Mouse (Mus musculus) heart, postnatal 10 days (tissue): Measurements from ENCODE around the gene Git1. TPM values are rescaled to one million over a fixed set of nuclear protein-coding genes. Genes with fewer than 3 reads are reported as not detected.

Experiments
- DNase-seq, 2 experiments: peaks; one replicate each; pipeline ENCODE4 v3.0.0; 2021
- intact Hi-C: fragments of 180-260 bp; cut with DNase I; formaldehyde crosslinking; loops from one replicate; pipeline ENCODE4 v1.15.1; 2025
- total RNA-seq, 2 experiments: library from RNA; stranded (reverse); gene quantifications; 2 replicates each; pipeline ENCODE4 v1.2.3; 2021

Gene Git1
- total RNA-seq, 2 experiments from 2014 or later = 64.5 to 65.1 TPM

- intact Hi-C loops = loop anchor here (10.0 kb wide), 1 partner anchor 296 kb away; no protein-coding TSS in a partner anchor
Observed at GRCm38 (mm10) chr11:77498261-77499139, 5.1 kb downstream of the Git1 start.

DNA sequence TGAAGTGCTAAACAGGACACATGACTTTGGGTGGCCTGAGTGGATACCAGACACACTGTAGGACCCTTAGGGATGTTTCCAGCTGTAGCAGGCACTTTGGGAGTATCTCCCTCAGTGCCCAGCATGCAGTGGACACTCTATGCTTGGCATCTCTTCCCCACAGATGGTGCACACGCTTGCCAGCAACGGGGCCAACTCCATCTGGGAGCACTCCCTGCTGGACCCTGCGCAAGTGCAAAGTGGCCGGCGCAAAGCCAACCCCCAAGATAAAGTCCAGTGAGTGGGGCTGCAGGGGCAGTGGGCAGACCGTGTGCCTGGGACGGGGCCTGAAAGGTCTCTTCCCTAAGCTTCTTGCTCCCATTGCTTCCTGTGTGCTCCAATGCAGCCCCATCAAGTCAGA is 6.0 kb downstream of the Git1 start:
- peak in 1 of 2 experiments; percentile 53 for DNase-seq
- intact Hi-C loops = loop anchor here (10.0 kb wide), 1 partner anchor 295 kb away; no protein-coding TSS in a partner anchor

More at GRCm38 (mm10) chr11:77498261-77499139, 5.1 kb downstream of the Git1 start:
- no peak for DNase-seq

- intact Hi-C loops = loop anchor here (1.0 kb wide), 1 partner anchor 9 kb away; no protein-coding TSS in a partner anchor
- DNase-seq = no peak
Observed at GRCm38 (mm10) chr11:77500361-77501325, 7.3 kb downstream of the Git1 start.

DNA sequence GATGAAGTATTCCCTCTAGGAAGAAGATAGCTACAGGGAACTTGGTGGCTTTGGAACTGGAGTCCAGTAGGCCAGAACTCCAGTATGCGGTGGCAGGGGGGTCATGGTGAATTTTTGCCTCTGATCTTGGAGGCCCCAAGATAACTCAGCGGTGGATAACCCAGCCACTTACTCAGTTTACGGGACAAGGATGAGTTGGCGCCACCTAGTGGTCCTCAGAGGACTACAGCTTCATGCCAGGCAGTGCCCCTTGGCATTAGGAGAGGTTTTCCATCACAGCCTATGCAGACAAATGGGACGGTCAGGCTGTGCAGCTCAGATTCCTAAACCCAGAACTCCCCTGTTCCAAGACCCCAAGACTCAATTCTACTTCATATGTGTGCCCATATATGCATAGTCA is 8.0 kb downstream of the Git1 start:
- DNase-seq = peak; percentile 84 to 87
- intact Hi-C loops = loop anchor here (1.0 kb wide), 1 partner anchor 10 kb away; no protein-coding TSS in a partner anchor

- DNase-seq = no peak
- intact Hi-C loops = loop anchor here (1.0 kb wide), 1 partner anchor 11 kb away; no protein-coding TSS in a partner anchor
Observed at GRCm38 (mm10) chr11:77501971-77502370, 8.6 kb downstream of the Git1 start.

DNA sequence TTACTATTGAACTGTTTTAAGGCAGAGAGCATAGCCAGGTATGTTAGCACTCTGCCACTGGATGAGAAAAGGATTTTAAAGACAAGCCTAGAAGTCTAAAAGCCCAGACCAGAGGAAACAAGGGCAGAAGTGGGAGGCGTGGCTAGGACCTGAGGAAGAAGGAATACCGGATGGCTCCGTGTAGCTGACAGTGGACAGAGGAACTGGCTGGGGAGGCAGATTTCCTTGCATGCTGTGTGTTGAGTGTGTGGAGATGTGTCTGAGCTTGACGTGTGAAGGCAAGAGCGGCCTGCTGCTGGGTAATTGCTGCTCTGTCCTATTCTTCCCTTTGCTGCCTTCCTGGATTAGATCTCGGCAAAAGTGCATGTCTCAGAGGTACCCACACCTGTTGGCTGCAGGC is 9.1 kb downstream of the Git1 start:
- intact Hi-C loops = no loop called here
- DNase-seq = no peak

DNA sequence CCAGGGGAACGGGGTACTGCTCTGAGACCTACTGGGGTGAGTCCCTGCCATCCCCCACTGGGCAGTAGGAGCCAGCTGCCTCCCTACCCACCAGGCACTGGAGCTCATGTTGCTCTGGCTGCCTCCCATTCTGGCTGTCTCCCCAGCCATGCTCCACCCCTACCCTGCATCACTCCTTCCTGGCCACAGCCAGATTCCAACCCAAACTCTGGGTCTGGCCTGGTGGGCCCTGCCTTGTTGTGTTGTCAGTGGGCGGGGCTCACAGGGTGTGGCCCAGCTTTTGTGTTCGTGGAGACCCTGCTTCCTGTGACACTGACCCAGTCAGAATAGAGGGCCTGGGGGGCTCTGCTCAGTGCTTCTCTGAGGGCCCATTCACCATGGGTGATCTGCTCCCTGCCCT is 10.1 kb downstream of the Git1 start:
- intact Hi-C loops = no loop called here
- peak; percentile 60 to 69 for DNase-seq

DNA sequence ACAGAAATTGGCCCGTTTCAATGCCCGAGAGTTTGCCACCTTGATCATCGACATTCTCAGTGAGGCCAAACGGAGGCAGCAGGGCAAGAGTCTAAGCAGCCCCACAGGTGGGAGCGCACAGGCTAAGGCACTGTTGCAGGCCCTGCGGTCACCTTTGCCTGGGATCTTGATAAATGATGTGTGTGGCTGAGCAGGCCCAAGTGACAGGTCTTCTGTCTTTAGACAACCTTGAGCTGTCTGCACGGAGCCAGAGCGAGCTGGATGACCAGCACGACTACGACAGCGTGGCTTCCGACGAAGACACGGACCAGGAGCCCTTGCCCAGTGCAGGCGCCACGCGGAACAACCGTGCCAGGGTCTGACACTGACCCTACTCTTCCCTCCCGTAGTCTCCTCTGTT is 11.0 kb downstream of the Git1 start:
- DNase-seq = no peak
- intact Hi-C loops = no loop called here

DNA sequence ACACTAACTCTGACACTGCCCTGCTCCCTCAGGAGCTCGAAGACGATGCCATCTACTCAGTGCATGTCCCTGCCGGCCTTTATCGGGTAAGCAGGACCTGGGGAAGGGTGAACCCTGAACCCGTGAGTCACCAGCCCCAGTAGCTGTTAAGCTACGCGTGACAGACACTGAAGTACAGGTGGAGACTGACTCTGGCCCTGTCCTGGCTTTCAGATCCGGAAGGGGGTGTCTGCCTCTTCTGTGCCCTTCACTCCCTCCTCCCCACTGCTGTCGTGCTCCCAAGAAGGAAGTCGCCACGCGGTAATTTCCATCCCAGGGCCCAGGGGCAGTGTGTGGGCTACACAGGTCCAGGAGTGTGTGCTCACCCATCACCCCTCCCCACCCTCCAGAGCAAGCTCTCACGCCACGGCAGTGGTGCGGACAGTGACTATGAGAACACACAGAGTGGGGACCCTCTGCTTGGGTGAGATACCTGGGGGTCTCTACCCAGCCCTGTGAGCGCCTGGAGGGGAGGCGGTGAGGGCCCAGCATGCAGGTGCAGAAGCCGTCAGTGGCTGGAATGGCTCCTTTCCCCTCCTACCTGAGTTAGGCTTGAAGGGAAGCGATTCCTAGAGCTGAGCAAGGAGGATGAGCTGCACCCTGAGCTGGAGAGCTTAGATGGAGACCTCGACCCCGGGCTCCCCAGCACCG is 12.1 kb downstream of the Git1 start:
- DNase-seq = no peak
- intact Hi-C loops = loop anchor here (5.0 kb wide), 1 partner anchor 122 kb away; no protein-coding TSS in a partner anchor

GRCm38 (mm10) chr11:77506273-77506672 is 12.9 kb downstream of the Git1 start:
- no peak for DNase-seq
- intact Hi-C loops = loop anchor here (5.0 kb wide), 1 partner anchor 121 kb away; no protein-coding TSS in a partner anchor

DNA sequence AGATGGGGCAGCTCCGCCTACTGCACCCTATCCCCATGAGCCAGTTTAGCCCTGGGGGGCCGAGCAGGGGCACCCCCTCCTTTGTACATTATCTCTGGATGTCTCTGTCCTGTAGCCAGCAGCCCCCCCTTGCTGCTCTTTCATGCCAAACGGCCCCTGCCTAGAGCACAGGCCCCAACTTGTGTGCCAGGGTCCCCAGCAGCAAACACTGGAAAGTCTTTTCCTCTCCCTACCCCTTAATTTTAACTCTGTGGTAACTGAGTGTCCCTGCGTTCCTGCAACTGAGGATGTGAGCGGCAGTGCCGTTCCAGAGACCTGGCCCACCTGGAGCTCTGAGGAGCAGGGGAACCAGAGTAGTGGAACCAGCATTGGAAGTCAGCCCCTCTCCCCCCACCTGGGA is 13.6 kb downstream of the Git1 start:
- no peak for DNase-seq

GRCm38 (mm10) chr11:77507426-77507825 is 14.1 kb downstream of the Git1 start:
- no peak for DNase-seq
- intact Hi-C loops = loop anchor here (5.0 kb wide), 1 partner anchor 120 kb away; no protein-coding TSS in a partner anchor

More for the DNA sequence above, 13.6 kb downstream of the Git1 start:
- intact Hi-C loops = loop anchor here (5.0 kb wide), 1 partner anchor 120 kb away; no protein-coding TSS in a partner anchor

DNA sequence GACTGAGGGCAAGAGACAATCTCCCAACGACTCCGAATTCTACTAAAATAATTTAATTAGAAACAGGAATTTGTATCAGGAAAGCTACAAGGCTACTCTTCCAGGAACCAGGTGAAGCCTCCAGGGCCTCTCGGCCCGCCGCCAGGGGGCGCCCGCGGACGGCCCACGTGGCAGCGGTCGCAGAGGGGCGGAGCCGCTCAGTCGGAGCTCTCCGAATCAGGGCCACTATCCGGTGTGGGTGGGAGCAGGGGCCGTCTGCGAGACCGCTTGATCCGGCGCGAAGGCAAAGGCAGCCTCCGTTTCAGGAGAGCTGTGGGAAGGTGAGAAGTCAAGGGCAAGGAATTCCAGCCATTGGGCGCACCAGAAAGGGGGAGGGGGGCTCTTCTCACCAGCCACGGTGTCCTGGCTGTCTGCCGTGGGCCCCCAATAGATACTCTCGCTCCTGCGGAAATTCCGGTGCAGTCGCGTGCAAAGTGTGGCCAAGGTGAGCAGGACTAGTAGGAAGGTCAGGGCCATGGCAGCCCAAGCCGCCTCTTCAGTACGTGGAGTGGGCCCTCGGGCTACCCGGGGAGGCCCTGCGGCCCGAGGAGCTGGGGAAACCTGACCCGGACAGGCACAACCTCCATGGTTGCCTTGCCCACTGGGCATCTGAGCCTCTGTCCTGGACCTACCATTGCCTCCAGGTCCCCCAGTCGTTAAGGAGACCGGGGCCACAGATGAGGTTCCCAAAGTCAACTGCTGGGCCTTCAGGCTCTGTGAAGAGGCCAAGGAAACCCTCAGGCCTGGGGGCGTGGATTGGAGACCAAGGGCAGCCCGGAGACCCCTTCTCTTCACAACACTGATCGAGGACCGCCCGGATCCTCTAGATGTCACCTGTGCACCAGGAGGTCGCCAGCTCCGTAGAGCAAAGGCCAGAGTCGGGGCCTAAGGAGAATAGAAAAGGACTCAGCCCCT is 15.0 kb downstream of the Git1 start:
- DNase-seq = peak; percentile 89 to 92
- intact Hi-C loops = loop anchor here (5.0 kb wide), 1 partner anchor 119 kb away; no protein-coding TSS in a partner anchor

- intact Hi-C loops = no loop called here
- no peak for DNase-seq
Observed at GRCm38 (mm10) chr11:77511336-77511735, 18.0 kb downstream of the Git1 start.

GRCm38 (mm10) chr11:77512891-77513810 is 19.8 kb downstream of the Git1 start:
- intact Hi-C loops = no loop called here
- peak; percentile 91 to 92 for DNase-seq

DNA sequence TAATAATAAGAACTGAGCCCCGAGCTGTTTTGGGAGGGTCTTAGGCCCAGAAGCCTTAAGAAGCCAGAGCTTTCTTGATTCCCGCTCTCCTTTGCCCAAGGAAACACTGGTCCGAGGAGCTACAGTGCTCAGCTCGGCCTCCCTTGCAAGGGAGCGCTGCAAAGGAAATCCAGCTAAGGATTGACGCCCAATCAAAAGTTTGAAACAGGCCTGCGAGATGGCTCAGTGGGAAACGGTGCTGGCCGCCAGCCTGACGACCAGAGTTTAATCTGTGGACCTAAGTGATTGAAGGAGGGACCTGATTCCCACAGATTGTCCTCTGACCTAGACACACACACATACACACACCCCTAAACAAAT is 20.4 kb downstream of the Git1 start:
- DNase-seq = peak in 1 of 2 experiments; percentile 52
- intact Hi-C loops = no loop called here

GRCm38 (mm10) chr11:77514281-77514831 is 21.0 kb downstream of the Git1 start:
- DNase-seq = peak in 1 of 2 experiments; percentile 62
- intact Hi-C loops = no loop called here
